Mouse (Mus musculus) hindbrain, postnatal 0 days (tissue): ENCODE data around the gene Fam155a. TPM values are rescaled to one million over a fixed set of nuclear protein-coding genes. Genes with fewer than 3 reads are reported as not detected.

Source experiments
- ATAC-seq: fragments of 200-750 bp; cut with Nextera tagmentation; 2 replicates; pipeline ENCODE4 v1.8.0; 2017; ENCODE audit warnings: mild to moderate bottlenecking, moderate TSS enrichment, moderate library complexity
- DNase-seq: peaks from one replicate; pipeline ENCODE4 v3.0.0-alpha.2; 2015; ENCODE audit warnings: low spot score
- H3K27ac ChIP-seq: fragments of 300-500 bp; sonication (generic); 2 replicates; pipeline ENCODE4 v1.5.1; 2014; ENCODE audit warnings: mild to moderate bottlenecking
- H3K27me3 ChIP-seq: fragments of 300-500 bp; sonication (generic); 2 replicates; pipeline ENCODE4 v1.6.1; 2014; ENCODE audit warnings: low read length, mixed read lengths; ENCODE audit not compliant: insufficient read depth
- H3K36me3 ChIP-seq: fragments of 300-500 bp; sonication (generic); 2 replicates; pipeline ENCODE4 v1.6.1; 2014; ENCODE audit warnings: low read length, mixed read lengths; ENCODE audit not compliant: insufficient read depth
- H3K4me1 ChIP-seq: fragments of 300-500 bp; sonication (generic); 2 replicates; pipeline ENCODE4 v1.6.1; 2014; ENCODE audit warnings: antibody characterized with exemption, low read length, mixed read lengths; ENCODE audit not compliant: insufficient read depth
- H3K4me2 ChIP-seq: fragments of 300-500 bp; sonication (generic); 2 replicates; pipeline ENCODE4 v1.6.1; 2014; ENCODE audit warnings: low read depth, mild to moderate bottlenecking, low read length, moderate library complexity, mixed read lengths
- H3K4me3 ChIP-seq: fragments of 300-500 bp; sonication (generic); 2 replicates; pipeline ENCODE4 v1.5.1; 2014; ENCODE audit warnings: low read length
- H3K9ac ChIP-seq: fragments of 300-500 bp; sonication (generic); replicated peaks from 2 replicates; pipeline ENCODE4 v1.6.1; 2014; ENCODE audit warnings: mild to moderate bottlenecking, low read length, moderate library complexity, mixed read lengths
- H3K9me3 ChIP-seq: fragments of 300-500 bp; sonication (generic); 2 replicates; pipeline ENCODE4 v1.6.1; 2016; ENCODE audit warnings: low read length, mixed read lengths
- CTCF ChIP-seq: IDR thresholded peaks from 2 replicates; pipeline ENCODE4 v1.5.1; 2016; ENCODE audit warnings: antibody characterized with exemption, control low read depth, low read depth
- WGBS: fragments of 180-500 bp; shearing (Covaris S2); extraction: QIAGEN DNeasy Blood & Tissue Kit; methylation state at CpG from one replicate; pipeline ENCODE4 v1.1.7; 2014; 5-methylcytosine and 5-hydroxymethylcytosine counted together
- polyA plus RNA-seq: library from polyadenylated mRNA; unstranded; fragments of >200 nt; fragmentation: Nextera tagmentation; extraction: Ambion mirVana; gene quantifications from 2 replicates; pipeline ENCODE4 v1.2.1, GENCODE M21; 2015
- total RNA-seq: library from RNA; depleted of rRNA; stranded (reverse); fragments of >200 nt; gene quantifications from 2 replicates; pipeline ENCODE4 v1.2.3, GENCODE M21; 2014

Gene Fam155a
- total and polyA plus RNA-seq, 2 experiments from 2014 or later = 34.0 to 117 TPM

DNA sequence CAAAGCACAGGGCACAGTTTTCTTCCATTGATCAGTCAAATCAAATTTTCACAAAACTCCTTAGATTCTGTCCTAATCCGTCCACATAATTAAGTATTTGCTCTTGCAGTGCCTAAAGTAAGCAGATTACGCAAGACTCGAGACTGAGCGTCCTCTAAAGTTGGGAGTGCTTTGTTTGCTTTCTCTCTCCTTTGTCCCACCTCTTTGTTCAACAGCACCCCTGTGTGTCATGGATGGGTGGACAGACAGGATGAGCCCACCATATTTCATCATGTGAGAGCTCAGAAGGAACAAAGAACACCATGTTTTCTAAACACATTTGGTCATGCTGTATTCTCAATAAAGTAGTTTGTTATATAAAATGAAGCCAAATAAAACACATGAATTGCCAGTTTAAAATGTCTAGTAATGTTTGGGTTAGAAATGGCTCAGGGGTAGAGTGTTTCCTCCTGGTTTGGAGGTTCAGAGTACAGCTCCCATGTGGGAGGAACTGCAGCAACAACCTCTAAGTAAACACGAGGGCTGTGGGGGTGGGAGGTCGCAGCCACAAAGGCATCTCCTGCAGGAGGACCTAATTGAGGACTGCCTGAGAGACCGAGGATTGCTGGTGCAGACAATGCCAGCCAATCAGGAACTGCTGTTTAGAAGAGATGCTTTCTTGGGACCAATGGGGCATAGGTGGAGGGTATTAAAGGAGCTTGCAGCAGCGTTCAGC, 482.8 kb downstream of the Fam155a start:
- H3K27ac ChIP-seq = no peak overlapping the region
- 28% methylated on average over 8 of the region's 8 CpGs for WGBS
- no peak for TF ChIP-seq CTCF
- no peaks in the 10 kb centered on the region for H3K9me3 ChIP-seq
- H3K4me1 ChIP-seq = no peaks in the 10 kb centered on the region
- ATAC-seq (no peak), DNase-seq (no peak)
- H3K27me3 ChIP-seq = no peaks in the 10 kb centered on the region
- H3K36me3 ChIP-seq = no peaks in the 10 kb centered on the region
- H3K4me3 ChIP-seq = no peak overlapping the region
- H3K4me2 ChIP-seq = no peak overlapping the region
- no peak overlapping the region for H3K9ac ChIP-seq

DNA sequence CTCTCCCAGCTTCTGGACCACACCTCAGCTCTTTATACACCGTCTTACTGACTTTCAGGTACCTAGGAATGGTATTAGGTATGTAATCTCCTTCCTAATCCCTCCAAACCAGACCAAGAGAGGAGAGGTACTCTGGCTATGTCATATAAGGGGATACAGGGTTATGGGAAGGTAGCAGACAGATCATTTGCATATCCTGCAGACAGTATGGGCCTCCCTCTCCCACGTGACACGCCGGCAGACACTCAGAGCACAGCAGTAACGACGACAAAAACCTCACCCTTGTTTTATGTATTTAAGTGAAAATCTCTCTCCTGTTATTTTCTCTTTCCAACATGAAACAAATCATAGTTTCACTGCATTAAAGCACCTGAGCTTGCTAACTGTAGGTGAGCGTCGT, 496.8 kb downstream of the Fam155a start:
- Histone ChIP-seq H3K4me1 (no peaks in the 10 kb centered on the region), H3K9me3 (no peaks in the 10 kb centered on the region), H3K27ac (no peak overlapping the region), H3K4me3 (no peak overlapping the region), H3K27me3 (no peaks in the 10 kb centered on the region), H3K4me2 (no peak overlapping the region), H3K9ac (no peak overlapping the region), H3K36me3 (no peaks in the 10 kb centered on the region)
- ATAC-seq = no peak
- TF ChIP-seq CTCF = no peak
- 69% methylated on average over 8 of the region's 8 CpGs for WGBS
- DNase-seq = no peak

DNA sequence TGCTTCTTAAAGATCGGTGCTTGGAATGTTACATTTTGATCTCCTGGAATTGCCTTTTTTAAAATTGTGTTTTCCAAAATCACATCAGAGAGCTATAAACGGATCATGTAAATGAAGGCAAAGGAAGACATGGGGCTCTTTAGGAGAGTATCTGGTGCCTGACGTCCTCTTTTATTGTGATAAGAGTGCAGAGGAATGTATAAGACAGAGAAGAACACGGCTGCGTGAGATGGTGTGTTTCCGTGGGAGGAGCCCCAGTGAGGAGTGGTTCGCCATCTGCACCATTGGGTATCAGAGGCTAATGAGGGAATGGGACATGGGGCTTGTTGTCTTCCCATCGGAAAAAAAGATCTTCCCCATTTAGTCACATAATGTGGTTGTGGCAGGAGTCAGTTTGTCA, 506.6 kb downstream of the Fam155a start:
- no peak for DNase-seq
- Histone ChIP-seq H3K9me3 (no peaks in the 10 kb centered on the region), H3K9ac (no peak overlapping the region), H3K27me3 (no peaks in the 10 kb centered on the region), H3K4me2 (no peak overlapping the region), H3K27ac (no peak overlapping the region), H3K36me3 (no peaks in the 10 kb centered on the region), H3K4me1 (no peaks in the 10 kb centered on the region), H3K4me3 (no peak overlapping the region)
- WGBS = 86% methylated on average over 8 of the region's 8 CpGs
- no peak for TF ChIP-seq CTCF
- ATAC-seq = no peak

DNA sequence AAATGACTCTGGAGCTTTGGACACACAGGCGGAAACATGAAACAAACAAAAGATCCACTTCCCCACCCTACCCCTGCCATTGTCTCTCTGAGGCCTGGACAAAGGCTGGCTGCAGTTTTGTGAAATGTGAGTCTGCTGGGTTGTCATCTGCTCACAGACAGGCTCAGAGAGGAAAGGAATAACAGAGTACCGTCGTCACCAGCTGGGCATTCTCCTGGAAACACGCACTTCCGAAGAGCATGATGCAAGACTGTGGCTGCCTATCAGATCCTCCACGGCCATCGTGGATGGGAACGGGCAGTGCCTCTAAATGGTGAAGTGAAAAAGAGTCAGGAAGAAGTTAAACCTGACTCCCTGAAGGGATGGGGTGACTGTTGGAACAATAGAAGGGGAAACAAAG, 509.4 kb downstream of the Fam155a start:
- Histone ChIP-seq H3K27ac (no peak overlapping the region), H3K9ac (no peak overlapping the region), H3K9me3 (no peaks in the 10 kb centered on the region), H3K4me3 (no peak overlapping the region), H3K27me3 (no peaks in the 10 kb centered on the region), H3K36me3 (no peaks in the 10 kb centered on the region), H3K4me2 (no peak overlapping the region), H3K4me1 (0 out of 2 replicates have a peak, but pooled peaks cover 3% of the 10 kb centered on the region)
- peak; percentile 55 for ATAC-seq
- WGBS = 27% methylated on average over 8 of the region's 8 CpGs
- no peak for TF ChIP-seq CTCF
- no peak for DNase-seq

DNA sequence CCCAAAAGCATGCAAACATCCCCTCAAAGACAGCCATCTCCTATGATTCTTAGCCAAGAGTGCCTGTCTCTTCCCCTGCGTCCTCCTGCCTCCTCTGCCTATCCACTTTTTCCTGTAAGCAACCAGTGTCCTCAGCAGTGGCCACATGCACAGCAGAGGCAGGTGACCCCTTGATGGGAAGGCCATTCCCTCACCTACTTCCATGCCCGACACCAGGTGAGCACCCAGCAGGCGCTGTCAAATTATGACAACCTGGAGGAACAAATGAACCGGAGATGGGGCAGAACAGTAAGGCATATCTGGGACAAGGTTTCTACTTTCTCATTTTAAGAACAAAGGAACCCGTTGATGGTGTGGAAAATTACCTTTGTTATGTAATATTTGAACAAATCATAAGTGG, 515.6 kb downstream of the Fam155a start:
- no peak for TF ChIP-seq CTCF
- ATAC-seq (no peak), DNase-seq (no peak)
- no peak overlapping the region for H3K4me2 ChIP-seq
- no peaks in the 10 kb centered on the region for H3K27me3 ChIP-seq
- H3K9me3 ChIP-seq = no peaks in the 10 kb centered on the region
- no peak overlapping the region for H3K27ac ChIP-seq
- no peaks in the 10 kb centered on the region for H3K36me3 ChIP-seq
- no peak overlapping the region for H3K4me3 ChIP-seq
- H3K9ac ChIP-seq = no peak overlapping the region
- 0 out of 2 replicates have a peak, but pooled peaks cover 3% of the 10 kb centered on the region for H3K4me1 ChIP-seq
- WGBS = 84% methylated on average over 5 of the region's 5 CpGs

DNA sequence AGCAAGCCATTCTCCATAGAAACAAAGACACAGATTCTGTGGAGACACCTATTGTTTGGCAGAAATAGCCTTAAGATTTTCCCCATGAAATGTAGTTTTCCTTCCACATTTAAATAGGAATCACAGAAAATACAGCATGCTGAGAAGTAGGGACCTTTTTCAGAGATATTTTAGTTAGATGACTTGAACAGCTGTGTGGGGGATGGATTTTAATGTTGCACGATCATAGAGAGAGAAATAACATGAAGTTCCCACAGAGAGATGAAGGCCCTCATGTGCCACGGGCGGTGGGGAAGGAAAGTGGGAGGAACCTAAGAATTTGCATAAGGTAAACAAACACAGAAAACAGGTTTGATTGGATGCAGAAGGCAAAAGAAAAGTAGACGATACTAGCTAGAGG, 518.0 kb downstream of the Fam155a start:
- WGBS = 64% methylated on average over 4 of the region's 4 CpGs
- H3K4me3 ChIP-seq = no peak overlapping the region
- no peak for ATAC-seq
- no peaks in the 10 kb centered on the region for H3K4me1 ChIP-seq
- H3K27ac ChIP-seq = no peak overlapping the region
- H3K36me3 ChIP-seq = no peaks in the 10 kb centered on the region
- no peaks in the 10 kb centered on the region for H3K9me3 ChIP-seq
- TF ChIP-seq CTCF = no peak
- no peak for DNase-seq
- H3K27me3 ChIP-seq = no peaks in the 10 kb centered on the region
- H3K9ac ChIP-seq = no peak overlapping the region
- H3K4me2 ChIP-seq = no peak overlapping the region

DNA sequence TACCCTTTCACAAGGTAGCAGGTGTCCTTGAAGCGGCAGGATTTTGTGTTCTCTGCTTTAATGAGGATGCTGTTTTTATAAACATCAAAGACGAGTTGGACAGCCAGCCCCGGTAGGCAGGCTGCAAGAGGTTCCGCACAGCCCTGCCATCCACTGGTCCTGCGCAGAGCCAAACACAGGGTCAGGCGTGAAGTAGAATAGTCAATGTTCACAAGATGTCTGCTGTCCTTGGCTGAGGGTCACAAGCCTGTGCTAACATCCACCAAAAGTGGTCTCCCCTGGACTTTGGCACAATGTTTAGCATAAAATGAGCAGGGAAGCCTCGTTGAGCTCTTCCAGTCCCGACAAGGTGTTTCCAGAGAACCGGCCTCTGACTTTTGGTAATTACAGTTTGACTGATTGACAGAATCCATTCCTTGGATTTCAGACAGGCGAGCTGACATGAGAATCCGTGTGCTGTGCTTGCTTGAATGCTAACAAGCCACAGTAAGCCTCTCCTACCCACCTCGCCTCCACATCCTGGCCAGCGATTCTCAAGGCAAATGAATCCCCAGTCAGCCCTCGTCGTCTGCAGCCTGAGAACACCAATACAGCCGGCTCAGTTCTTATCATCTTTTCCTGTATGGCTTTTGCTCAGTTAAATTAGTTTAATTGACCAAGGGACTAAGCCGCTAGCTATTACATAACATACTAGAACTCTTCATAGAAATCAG, 522.7 kb downstream of the Fam155a start:
- Histone ChIP-seq H3K9ac (no peak overlapping the region), H3K27me3 (no peaks in the 10 kb centered on the region), H3K9me3 (no peaks in the 10 kb centered on the region), H3K27ac (no peak overlapping the region), H3K4me3 (no peak overlapping the region), H3K4me1 (no peaks in the 10 kb centered on the region), H3K4me2 (no peak overlapping the region), H3K36me3 (no peaks in the 10 kb centered on the region)
- DNase-seq = no peak
- WGBS = 69% methylated on average over 17 of the region's 17 CpGs
- ATAC-seq = no peak
- TF ChIP-seq CTCF = no peak
